Mouse (Mus musculus) erythroid progenitor cell, adult 5-6 weeks (primary cell): ENCODE results near the gene Slco4a1. TPM values are rescaled to one million over a fixed set of nuclear protein-coding genes. Genes with fewer than 3 reads are reported as not detected.

ENCODE experiments used
- ATAC-seq: replicated peaks from 2 replicates; pipeline ENCODE4 v1.8.0; 2016; ENCODE audit warnings: moderate number of reproducible peaks, mild to moderate bottlenecking, moderate TSS enrichment, inconsistent platforms; ENCODE audit not compliant: poor library complexity, low FRiP score, severe bottlenecking
- total RNA-seq, 2 experiments: library from RNA; stranded (forward) in 1 of 2; stranded (reverse) in 1 of 2; fragments of 150-400 nt in 1 of 2; fragments of 186-747, 209-891 nt in 1 of 2; gene quantifications; 2 replicates each; pipeline versions ENCODE4 v1.2.3 to v1.2.4; 2015 to 2017; ENCODE audit warnings: low replicate concordance in 2 of 2

Gene Slco4a1
- total RNA-seq, 2 experiments from 2014 or later, result 5.9 TPM; not detected in 1

DNA sequence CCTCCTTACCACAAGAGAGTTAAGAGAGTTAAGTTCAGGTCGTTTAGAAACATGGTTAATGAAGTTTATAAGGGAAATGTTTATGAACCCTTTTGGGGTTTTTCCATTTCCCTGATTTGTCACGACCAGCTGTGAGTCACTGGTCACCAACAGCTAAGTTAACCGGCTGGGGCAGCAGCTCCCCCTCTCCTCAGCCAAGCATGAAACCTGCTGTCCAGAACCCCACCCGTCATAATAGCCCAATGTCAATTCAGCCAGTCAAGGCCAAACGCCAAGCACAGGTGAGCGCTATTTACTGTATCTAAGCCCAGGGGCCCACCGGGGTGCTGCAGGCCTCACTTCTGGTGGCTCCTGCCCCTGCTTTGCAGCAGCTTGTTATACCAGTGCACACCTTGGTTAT lies 12.2 kb upstream of the Slco4a1 start:
- ATAC-seq, result no peak

GRCm38 (mm10) chr2:180444957-180445785 lies 10.9 kb upstream of the Slco4a1 start:
- no peak for ATAC-seq

- ATAC-seq, result no peak
Measured at GRCm38 (mm10) chr2:180445962-180446361, 10.1 kb upstream of the Slco4a1 start.

DNA sequence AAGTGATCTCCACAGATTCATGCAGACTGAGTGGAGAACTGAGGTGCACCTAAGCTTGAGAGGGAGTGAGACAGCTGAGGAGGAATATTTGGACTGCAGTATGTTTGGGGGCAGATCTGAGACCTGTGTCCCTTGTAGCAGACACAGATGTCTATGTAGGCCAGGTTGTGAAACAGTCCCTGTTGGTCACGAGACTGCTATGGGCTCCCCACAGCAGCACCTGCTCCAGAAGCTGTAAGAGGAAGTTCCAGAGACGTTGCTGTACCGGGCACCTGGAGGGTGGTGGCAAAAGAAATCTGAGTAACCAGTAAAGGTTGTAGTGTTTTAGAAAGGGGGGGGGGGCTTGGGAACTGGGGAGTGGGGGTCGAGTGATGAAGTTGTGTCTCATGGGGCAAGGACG lies 7.0 kb upstream of the Slco4a1 start:
- ATAC-seq, result no peak

GRCm38 (mm10) chr2:180450529-180450928 lies 5.5 kb upstream of the Slco4a1 start:
- ATAC-seq, result no peak

DNA sequence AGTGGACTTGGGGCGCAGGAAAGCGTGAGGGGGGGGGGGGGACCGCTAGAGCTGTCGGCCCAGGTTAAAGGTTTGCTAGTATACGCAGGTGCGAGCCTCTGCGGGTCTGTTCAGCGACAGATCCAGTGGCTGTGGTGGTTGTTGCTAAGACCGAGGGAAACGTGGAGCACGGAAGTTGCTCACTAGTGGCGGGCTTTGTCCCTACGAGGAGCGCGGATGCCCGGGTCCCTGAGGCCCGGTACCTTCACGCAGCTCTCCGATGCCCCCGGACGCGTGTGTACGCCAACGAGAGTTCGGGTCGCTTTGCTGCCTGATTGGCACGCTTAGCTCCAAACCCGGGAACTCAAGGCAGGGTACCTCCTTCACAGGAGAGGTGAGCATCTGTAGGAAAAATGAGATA lies 660 bp downstream of the Slco4a1 start:
- no peak for ATAC-seq

- no peak for ATAC-seq
Measured at GRCm38 (mm10) chr2:180457680-180458079, 1.6 kb downstream of the Slco4a1 start.

DNA sequence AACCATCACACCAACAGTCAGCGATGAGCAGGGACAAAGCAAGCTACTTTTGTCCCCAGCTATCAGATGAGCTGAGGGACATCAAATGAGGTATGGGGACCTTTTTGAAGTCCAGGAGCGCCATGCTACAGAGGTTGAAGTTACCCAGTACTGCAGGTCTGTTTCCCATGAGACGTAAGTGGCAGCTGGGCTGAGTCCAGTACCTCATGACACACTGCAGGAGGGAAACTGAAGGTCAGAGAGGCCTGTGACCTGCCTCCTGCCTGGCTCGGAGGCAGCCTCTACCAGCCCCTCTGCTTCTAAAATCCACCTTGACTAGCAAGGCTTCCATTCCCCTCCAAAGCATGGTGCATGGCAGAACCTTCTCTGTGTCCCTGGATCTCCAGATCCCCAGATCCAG lies 3.4 kb downstream of the Slco4a1 start:
- ATAC-seq, result no peak

GRCm38 (mm10) chr2:180460801-180461200 lies 4.8 kb downstream of the Slco4a1 start:
- no peak for ATAC-seq

DNA sequence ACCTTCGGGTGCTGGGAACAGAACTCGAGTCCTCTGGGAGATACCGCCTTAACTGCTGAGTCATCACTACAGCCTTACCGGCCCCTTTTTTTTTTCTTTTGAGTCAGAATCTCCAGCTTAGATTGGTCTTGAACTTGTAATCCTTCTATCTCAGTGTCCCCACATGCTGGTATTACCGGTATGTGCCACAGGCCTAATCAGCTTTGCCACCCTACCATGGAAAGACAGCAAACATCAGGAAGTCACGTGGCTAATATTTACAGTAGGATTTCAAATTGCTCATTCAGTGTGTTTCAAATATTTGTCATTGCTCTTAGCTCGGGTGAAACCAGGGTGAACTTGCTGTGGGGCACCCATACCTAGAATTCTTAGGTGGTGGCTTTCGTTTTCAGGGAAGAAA lies 6.5 kb downstream of the Slco4a1 start:
- no peak for ATAC-seq

GRCm38 (mm10) chr2:180466505-180466904 lies 10.5 kb downstream of the Slco4a1 start:
- no peak for ATAC-seq

DNA sequence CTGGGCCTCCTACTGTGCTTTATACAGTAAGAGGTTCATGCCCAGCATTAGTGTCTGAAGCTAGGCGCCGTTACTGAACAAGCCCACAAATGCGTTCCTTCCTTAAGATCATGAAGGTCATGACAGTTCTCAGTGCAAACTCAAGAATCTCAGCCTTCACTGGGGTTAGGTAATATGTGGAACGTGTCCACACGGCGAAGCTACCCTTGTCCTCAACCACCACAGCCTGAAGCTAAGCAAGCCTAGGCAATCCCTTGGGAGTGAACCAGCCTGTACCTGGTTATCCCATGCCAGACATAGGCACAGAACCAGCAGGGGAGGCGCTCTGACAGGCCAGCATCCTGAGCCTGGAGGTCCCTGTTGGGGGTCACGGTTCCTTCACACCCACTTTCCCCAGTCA lies 12.8 kb downstream of the Slco4a1 start:
- ATAC-seq, result no peak

DNA sequence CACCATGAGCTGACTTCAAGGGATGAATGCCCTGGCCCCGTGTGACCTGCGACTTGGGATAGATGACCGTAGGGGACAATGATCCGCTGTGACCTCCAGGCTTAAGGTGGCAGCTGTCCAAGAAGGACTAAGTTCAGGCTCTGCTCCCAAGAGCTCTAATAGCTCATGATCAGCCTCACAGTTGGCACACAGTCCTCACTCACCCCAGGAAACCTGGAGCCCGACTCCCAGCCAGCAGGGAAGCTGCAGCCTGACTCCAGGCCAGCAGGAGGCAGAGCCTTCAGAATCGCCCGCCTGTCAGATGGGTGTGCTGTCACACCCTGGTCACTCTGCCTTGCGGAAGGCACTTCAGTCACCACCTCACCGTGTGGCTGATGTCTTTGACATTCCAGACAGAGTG lies 13.7 kb downstream of the Slco4a1 start:
- ATAC-seq, result no peak

GRCm38 (mm10) chr2:180472306-180473079 lies 16.4 kb downstream of the Slco4a1 start:
- no peak for ATAC-seq

GRCm38 (mm10) chr2:180473080-180473440 lies 17.0 kb downstream of the Slco4a1 start:
- no peak for ATAC-seq

DNA sequence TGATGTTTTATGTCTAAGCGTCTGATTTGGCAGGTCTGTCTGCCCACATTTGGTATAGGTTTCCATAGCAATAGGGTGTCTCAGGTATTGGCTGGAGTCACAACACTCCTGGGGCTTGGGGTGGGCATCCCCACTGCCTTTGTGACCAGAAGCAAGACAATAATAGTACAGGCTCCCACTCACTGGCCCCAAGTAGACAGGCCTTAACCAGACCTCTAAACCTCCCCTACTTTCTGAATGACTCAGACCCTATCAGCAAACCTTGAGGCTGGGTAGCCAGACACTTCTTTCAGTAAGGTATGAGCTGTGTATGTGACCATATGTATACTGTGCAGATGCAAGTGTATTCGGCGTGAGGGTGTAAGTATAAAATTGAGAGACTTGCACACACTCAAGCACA lies 18.8 kb downstream of the Slco4a1 start:
- ATAC-seq, result no peak

DNA sequence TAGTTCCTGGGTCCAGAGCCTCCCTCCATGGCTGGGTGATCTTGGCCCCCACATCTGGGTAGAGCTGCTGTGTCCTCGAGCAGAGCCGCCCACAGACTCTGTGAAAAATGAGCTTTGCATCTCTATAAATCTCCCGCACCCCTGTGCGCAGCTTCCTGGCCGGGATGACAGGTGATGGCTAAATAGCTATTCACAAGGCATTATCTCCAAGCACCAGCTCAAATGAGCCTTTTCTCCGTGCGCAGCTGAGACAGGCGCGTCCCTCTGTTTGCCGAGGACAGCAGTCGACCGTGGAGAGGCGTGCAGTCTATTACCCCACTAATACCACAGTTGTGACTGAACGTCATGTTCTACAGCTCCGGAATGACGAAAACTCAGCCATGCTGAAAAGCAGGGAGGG lies 26.2 kb downstream of the Slco4a1 start:
- no peak for ATAC-seq

- no peak for ATAC-seq
Measured at GRCm38 (mm10) chr2:180484882-180485281, 28.8 kb downstream of the Slco4a1 start.

GRCm38 (mm10) chr2:180485306-180485705 lies 29.3 kb downstream of the Slco4a1 start:
- no peak for ATAC-seq

- ATAC-seq, result no peak
Measured at GRCm38 (mm10) chr2:180488210-180488751, 32.2 kb downstream of the Slco4a1 start.

GRCm38 (mm10) chr2:180495906-180496305 lies 39.9 kb downstream of the Slco4a1 start:
- no peak for ATAC-seq
